Mouse (Mus musculus): ENCODE results near the gene Dusp5.

Gene Dusp5

DNA sequence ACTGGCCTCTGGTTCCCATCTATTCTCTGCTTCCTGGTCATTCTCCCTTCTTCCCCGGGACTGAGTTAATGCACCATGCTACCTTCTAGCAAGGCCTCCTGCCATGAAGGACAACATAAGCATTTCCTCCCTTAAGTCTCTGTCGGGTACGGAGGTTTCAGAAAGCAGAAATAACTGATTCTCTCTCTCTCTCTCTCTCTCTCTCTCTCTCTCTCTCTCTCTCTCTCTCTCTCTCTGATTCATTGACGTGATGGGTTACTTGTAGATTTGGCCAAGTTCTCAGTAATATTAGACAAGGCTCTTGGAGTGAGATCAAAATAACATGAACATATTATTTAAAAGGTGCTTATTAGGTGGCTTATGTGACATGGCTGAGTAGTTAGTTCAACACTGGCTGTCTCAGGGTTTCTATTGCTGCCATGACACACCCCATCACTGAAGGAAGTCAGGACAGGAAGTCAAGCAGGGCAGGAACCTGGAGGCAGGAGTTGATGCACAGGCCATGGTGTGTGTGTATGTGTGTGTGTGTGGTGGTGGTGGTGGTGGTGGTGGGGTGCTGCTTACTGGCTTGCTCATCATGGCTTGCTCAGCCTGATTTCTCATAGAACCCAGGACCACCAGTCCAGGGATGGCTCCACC is 16.1 kb downstream of the Dusp5 start:
- no peak for DNase-seq (ENCODE audit: low spot score)

DNA sequence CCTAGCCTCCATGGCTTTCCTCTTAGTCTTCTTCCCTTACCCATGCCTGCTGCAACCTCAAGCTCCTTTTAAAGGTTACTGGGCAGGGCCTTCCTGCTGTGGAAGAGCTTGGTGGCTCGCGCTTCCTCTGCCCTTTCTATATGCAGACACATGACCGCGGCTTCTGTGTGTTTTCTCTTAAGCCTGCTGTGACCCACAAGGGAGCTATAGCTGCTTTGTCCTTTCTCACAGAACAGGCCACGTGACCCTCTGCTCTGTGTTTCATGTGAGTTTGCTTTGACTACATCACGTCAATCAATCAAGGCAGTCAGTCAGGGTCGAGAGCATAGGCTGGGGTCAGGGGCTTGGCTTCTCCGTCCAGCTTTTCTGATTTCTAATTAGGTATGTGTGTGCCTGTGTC is 18.7 kb downstream of the Dusp5 start:
- no peak for DNase-seq (ENCODE audit: low spot score)

DNA sequence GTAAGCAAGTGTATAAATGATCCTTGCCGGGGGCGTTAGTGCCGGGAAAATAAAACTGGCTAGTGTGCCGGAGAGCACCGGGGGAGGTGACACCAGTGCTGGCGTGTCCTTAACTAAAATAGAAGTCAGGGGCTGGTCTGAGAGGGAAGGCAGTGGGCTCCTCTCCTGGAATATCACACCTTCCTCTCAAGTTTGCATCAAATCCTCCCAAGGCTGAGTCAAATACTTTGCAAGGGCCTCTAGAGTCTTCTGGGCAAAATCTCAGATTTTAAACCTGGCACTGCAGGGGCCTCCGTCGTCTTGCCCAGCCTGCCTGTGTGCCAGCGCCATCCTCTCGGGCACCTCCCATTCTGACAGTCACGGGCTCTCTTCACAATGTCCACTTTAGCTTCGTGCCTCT is 22.1 kb downstream of the Dusp5 start:
- DNase-seq (ENCODE audit: low spot score), result no peak

DNA sequence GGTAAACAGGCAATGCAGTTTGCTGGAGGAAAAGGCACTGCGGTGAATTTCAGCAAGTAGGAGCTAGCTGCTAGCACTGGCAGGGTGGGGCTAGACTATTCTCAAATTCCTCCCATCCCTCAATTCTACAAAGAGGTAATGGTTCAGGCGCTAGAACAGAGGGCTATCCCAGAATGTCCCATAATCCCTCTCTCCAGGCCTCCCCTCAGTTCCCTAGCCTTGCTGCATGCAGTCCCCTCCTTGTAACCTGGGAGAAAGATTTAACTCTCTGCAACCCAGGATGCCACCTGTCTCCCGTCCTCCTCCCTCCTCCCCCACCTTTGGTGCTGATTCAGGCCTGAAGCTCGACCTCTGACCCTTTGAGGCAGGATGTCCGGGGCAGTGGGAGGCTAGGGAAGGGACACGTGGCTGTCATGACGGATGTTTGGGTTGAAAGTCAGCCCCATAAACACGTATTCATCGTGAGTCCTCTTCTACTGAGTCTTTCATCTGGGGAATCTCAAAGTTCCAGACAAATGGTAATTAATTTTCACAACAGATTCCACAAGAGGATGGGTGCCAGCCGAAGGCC is 23.4 kb downstream of the Dusp5 start:
- no peak for DNase-seq (ENCODE audit: low spot score)

DNA sequence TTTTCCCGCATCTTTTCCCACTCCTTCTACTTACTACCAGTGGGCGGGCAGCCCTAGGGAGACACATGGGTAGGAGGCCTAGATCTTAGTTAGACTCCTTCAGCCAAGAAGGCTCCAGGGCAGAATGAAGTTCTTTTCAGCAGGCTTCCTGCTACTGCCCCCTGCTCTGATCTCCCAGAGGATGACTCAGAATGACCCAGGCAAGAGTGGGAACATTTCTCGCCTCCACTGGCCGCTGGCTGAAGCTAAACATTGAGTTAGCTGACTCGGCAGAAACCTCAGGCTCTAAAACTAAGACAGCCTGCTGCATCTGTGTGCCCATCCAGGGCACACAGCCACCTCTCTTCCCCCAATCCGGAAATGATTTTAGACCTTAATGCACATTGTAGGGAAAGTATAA is 23.9 kb downstream of the Dusp5 start:
- DNase-seq (ENCODE audit: low spot score), result no peak

DNA sequence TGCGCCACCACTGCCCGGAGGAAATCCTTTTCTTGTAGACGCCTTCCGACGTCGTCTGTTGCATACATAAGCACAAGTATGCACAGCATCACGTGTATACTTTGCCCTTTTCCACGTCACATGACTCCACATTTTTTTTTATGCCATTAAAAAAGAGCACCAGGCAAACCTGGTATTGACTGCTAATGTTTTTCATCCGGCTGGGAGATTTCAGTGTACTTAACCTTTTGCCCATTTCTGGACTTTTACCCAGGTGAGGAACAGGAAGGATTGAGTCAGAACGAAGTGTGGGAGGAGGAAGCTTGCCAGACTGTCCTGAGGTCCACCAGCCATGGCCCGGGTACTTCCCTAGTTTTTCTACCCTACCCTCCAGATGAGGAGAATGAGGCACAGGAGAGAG is 25.5 kb downstream of the Dusp5 start:
- no peak for DNase-seq (ENCODE audit: low spot score)

DNA sequence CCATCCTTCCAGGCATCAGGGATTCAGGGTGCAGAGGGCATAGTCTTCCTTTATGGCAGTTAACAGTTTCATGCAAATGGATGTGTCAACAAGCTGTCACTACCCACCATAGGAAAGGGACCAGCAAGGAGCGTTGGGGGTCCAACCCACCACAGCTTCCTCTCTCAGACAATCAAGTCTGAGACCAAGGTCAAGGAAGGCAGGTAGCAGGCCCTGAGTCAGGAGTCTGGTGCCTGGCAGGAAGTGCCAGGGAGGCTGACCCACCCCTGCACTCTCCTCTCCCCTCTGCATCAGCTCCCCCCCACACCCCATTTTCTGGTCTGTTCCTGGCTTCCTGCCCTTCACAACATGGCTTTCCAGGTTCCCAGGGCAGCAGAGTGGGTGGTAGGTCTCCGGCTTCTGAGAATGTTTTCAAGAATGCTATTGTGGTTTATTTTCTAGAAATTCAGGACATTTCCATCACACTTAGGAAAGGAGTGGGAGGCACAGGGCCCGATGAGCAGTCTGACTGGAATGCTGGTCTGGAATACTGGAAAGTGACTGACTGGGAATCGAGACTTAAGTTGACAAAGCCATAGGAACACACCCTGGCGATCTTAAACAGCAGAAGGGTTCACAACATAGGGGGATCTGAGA is 26.2 kb downstream of the Dusp5 start:
- DNase-seq (ENCODE audit: low spot score), result no peak

DNA sequence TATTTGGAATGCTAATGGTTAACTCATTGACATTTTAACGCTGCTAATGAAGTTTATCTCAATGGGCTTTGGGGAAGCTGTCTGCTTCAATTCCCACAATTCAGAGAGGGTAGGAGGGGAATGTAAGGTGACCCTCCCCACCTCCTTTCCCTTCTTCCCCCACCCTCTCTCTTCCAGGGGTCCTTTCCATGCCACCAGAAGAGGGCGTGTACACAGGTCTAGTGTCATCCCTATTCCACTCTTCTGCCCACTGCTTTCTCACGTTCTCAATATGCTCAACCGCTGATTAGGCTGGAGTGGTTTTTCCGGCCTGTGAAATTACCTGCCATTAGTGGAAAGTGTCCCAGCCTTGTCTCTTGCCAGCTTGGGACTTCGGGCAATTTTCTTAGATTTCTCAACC is 27.9 kb downstream of the Dusp5 start:
- no peak for DNase-seq (ENCODE audit: low spot score)

DNA sequence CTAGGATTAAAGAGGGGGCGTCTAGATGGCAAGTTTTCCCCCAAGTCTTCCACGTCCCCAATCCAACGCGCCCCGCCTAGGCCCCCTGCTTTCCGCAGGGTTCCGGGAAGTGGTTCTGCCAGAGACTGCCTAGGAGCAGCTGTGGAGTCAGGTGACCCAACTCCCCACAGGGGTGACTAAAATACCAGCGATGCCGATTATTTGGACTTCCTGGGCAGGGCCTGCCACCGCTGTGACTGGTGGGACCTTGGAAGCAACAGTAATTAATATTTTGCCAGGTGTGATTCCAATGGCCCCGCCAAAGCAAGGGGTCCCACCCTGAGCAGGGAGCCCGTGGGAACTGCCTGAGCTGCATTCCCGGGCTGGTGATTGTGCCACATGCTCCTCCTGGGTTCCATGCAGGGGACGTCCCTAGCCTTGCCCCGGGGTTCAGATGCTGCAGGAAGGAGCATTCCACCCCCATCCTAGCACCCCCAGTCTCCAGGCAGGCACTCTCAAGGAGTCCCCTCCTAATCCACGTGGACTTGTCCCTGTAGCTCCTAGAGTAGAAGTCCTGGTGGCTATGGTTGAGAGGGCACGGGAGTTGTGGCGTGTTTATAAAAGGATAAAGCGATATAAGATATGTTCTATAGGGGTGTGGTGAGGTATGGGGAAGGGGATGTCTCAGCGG is 28.5 kb downstream of the Dusp5 start:
- DNase-seq (ENCODE audit: low spot score), result no peak

DNA sequence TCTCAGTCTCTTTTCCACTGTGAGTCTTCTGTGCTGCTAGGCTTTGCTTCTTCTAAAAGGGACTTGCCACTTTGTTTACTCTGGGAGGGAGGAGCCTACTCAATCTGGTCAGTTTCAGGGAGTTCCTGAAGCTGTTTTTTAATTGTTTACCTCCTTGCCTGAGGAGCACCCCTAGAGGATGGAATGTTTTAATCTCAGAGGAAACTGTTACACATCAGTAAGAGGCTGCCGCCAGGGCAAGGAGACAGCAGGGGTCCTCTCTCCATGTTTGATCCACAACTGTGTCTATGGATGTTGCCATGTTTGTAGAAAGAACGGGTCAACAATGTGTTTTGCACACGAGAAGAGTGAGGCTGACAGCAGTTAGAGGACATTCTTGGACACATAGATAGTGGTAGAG is 31.5 kb downstream of the Dusp5 start:
- DNase-seq (ENCODE audit: low spot score), result no peak

DNA sequence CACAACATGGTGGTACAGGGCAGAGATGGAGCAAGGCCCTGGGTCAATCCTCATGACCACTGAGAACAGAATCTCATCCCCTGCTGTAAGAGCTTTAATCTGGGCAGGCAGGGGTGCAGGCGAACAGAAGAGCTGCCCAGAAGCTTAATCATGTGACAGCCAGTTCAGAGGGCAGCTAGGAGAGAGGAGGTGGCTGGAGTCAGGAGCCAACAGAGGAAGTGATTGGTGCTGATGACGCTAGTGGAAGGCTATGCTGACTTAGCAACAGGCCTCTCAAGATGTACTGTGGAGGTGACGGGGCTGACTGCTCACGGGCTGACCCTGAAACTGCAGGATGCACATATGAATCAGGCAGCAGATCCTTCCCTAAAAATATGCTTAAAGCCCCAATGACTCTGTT is 35.3 kb downstream of the Dusp5 start:
- DNase-seq (ENCODE audit: low spot score), result peak; percentile 29

DNA sequence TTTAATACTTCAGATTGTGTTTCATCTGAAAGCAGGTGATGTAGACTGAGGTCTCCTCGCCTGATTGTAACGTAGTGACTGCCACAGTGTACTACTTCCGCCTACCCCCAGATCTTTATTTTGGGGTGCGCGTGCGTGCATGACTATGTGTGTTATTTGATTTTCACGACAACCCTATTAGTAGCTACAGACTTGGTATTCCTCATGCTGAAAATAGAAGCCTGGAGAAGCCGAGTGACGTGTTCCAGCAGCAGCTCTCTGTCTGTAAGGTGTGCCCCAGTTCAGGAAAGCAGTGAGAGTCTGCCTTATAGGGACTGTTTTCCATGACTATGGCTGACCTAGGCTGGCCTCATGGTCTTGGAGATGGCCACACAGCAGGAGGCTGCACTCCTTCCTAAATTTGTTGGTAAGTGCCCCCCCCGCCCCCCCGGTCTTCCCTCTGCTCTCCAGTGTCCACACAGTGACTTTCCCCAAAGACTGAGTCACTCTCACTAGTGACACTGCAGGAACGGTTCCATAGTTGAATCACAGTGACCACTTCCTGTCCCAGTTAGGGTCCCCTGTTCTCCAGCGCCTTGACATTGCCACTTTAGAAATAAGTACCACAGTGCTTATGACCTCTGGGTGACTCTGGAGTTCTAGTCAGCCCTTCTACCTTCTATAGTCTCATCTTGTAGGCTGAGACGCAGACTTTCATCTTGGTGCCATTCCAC is 36.8 kb downstream of the Dusp5 start:
- DNase-seq (ENCODE audit: low spot score), result no peak

DNA sequence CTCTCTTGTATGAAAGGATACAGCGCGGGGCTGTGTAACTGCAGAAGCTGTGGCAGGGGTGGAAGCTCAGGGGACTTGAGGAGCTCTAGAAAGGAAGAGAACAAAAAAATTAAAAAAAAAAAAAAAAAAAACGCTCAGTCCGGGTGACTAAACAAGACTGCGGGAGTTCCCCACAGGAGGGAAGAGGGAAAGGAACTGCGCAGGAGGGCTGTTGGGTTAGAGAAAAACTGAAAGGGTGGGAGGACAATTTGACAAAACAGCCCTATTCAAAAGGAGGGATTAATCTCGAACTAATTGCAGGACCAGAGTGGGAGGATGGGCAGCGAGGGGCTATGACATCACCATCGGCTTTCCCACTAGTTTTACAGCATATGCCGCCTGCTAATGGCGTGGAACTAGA is 39.0 kb downstream of the Dusp5 start:
- peak; percentile 29 for DNase-seq (ENCODE audit: low spot score)

DNA sequence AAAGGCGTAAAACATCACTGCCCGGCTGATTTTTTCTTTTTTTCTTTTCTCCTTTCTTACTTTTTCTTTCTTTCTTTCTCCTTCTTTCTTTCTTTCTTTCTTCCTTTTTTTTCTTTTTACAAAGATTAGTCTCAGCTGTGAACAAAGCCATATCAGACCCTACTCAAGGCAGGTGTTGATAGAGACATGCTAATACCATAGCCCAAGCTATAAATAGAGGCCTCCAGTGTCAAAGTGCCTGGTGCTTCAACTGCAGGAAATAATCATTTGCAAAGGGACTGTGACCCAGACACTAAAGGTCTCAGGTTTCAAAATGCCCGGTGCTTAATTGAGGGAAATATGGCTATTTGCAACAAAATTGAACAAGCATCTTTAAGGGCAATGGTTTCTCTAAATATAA is 39.6 kb downstream of the Dusp5 start:
- no peak for DNase-seq (ENCODE audit: low spot score)

DNA sequence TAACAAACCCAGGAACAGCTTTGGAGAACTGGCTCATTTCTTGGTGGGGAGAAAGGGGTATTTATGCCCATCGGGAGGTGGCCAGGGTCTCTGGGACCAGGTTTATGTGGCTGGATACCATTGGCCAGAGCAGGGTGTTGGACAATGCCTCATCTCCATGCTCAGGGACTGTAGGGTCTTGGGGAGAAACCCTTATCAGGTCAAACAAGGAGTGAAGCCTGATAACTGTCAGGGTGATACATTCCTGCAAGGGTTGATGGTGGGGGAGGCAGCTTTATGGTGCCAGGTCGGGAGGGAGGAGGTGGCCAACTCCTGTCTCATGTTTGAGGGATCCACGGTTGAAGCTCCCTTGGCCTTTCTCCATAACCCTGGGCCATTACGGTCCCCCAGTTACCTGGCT is 42.1 kb downstream of the Dusp5 start:
- no peak for DNase-seq (ENCODE audit: low spot score)

DNA sequence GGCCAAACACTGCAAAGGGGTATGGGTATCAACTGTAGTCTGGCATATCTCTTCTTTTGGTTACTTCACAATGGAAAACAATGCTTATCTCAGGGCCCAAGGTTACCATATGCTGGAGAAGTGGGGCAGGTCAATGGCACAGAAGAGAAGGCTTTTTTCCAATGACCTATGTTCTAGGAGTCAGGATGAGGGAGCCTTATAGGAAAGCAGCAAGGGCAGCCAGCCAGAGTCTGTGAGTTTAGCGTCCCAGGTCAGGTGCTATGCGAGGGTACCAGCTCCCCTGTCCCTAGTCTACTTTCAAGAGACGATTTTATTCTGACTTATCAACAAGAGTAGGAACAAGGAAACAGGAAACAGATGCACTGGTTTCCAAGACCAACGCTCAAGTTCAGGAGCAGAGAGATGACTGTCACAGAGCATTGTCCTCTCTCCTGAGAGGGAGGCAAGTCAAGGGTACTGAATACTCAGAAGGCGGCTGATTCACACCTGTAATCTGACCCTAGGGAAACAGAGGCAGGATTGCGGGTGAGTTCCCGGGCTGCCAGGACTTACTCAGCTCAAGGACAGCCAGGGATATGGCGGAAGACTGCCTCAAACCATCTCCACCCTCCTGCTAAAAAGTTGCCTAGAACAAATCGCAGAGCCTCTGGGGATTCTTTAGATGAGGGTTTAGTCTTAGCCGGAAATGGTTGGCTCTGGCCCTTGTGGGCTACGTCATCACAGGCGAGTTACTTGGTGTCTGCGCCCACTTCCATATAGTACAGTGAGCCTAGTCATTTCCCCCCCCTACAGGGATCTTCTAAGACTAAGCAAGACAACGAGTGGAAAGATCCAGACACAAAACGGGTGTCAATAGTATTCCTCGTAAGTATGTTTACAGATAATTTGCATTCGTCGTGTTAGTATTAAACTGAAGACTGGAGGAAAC is 42.9 kb downstream of the Dusp5 start:
- DNase-seq (ENCODE audit: low spot score), result no peak

DNA sequence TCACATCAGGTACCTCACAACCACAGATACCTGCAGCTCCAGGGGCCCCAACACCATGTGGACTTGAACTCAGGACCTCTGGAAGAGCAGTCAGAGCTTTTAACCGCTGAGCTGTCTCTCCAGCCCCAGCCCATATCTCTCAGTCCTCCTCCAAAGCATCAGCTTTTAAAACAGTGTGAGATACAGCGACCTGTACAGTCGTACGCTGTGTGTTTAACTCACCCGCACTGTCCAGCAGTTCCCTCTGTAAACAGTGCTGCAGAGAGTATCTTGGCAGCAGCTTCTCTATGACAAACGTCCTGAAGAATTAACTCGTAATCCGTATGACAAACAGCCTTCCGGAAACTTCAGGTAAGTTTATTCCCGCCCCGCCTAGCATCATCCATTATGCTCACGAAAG is 43.7 kb downstream of the Dusp5 start:
- no peak for DNase-seq (ENCODE audit: low spot score)

DNA sequence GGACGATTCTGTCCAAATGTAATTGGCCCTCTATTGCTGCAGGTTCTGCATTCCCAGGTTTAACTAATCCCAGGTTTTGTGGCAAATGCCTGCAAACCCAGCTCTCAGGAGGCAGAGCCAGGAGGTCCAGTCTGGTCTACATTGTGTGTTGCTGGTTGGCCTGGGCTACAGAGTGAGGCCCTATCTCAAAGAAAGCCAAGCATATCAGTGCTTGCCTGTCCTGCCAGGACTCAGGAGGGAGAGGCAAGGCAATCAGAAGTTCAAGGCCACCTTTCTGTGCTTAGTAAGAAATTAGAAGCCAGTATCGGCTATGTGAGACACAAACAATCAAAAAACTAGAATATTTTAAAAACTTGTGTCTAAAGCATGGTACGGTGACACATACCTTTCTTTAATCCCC is 44.2 kb downstream of the Dusp5 start:
- no peak for DNase-seq (ENCODE audit: low spot score)

DNA sequence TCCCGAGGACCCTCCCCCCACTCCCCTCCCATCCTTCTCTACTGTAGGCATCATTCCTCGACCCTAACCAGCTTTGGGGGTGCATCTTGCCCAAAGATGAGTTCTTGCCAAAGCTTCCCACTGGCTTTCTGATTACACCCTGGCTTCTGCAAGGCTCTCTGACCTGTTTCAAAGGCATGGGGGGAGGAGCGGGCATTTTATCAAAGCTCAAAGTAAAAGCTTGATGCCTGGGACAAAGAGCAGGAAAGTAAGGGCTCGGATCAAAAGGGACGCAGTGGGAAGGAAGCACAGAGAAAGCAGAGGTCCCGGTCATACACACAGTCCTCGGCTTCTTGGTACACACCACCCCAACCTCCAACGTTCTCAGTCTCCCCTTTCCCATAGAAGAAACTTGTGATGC is 45.2 kb downstream of the Dusp5 start:
- no peak for DNase-seq (ENCODE audit: low spot score)

DNA sequence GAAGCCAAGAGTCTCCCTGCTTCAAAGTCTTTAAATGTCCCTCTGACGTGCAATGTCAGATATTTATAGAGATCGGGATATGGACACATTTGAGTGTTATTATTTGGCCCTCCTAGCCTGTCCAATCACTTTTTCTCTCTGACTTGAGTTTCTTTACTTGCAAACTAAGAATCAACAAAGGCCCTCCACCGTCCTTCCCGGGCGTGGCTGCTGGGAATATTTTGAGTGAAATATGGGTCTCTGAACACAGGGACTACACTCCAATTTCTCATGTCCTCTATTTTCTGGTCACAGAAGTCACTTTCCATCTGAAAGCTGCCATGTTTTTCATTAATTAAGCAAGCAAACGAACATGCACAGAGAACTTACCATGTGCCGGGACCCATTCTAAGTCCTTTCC is 45.6 kb downstream of the Dusp5 start:
- no peak for DNase-seq (ENCODE audit: low spot score)

DNA sequence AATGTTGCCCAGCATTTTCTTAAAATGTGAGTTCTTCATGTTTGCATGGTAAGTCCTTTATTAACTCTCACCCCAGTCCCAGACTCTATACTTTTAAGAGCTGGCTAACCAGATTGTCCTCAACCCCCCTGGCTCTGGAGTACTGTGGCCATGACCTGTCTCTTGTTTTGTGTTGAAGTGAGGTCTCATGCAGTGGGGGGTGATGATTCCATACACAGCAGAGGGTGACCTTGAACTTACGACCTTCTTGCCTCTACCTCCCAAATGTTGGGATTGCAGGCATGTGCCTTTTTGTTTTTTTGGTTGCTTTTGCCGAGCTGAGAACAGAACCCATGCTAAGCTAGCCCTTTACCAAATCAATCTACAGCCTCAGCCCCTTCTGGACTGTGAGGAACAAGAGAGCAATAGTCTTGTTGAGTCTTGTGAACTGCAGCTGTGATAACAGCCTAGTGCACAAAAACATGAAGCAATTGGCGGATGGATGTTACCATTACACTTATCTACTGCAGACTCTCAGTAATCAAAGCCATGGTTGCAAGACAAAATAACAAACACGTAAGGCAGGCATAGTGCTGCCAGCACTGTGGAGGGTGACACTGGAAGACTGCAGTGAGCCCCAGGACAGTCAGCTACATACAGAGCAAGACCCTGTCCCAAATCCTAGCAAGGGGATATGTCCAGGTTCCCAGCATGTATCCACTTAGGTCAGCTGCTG is 46.5 kb downstream of the Dusp5 start:
- DNase-seq (ENCODE audit: low spot score), result no peak

Data from testis, postnatal 10 days (tissue).